Mouse (Mus musculus) kidney, adult 2 months (tissue): ENCODE data around the gene Taf8.

ENCODE experiments used
- CTCF ChIP-seq: fragments of 200-500 bp; conservative IDR thresholded peaks from 2 replicates; pipeline ENCODE4 v1.5.1; 2011; ENCODE audit warnings: low read depth, mild to moderate bottlenecking, control low read depth, low read length, moderate library complexity, mixed read lengths; ENCODE audit not compliant: insufficient read depth, insufficient read length
- POLR2A ChIP-seq: fragments of 200-500 bp; IDR thresholded peaks from one replicate; pipeline ENCODE4 v1.6.1; 2011; ENCODE audit warnings: low read depth, low read length, control low read depth

GRCm38 (mm10) chr17:47490791-47491190 is 11.3 kb downstream of the Taf8 start:
- TF ChIP-seq POLR2A, result no peak
- peak; percentile 34; the same call in 1 of the 2 replicates for TF ChIP-seq CTCF
